Mouse (Mus musculus) right cerebral cortex, postnatal 14 days (tissue): ENCODE measurements around the gene Ocln.
"Not testable (repeated sequence)": the region's sequence is repeated elsewhere in the genome, so short reads cannot be mapped to it uniquely, and the experiment has no call there.

Source experiments
- DNase-seq: peaks from one replicate; pipeline ENCODE4 v3.0.0; 2022

Ocln gene

GRCm38 (mm10) chr13:100491623-100492022 lies 60.9 kb downstream of the Ocln start:
- no peak for DNase-seq

GRCm38 (mm10) chr13:100490424-100490823 lies 62.1 kb downstream of the Ocln start:
- no peak for DNase-seq

- no peak for DNase-seq
Measured at GRCm38 (mm10) chr13:100483610-100484009, 68.9 kb downstream of the Ocln start.

GRCm38 (mm10) chr13:100463527-100464222 lies 88.8 kb downstream of the Ocln start:
- no peak for DNase-seq

- DNase-seq, result no peak
Measured at GRCm38 (mm10) chr13:100461336-100461735, 91.2 kb downstream of the Ocln start.

- DNase-seq, result not testable (repeated sequence)
Measured at GRCm38 (mm10) chr13:100452415-100453127, 99.9 kb downstream of the Ocln start, which contains the start of gene Naip1. Gene Naip1, minus strand, starts transcription at chr13:100452869.

GRCm38 (mm10) chr13:100449495-100449894 lies 103.0 kb downstream of the Ocln start:
- no peak for DNase-seq
